In the genomic region with DNA sequence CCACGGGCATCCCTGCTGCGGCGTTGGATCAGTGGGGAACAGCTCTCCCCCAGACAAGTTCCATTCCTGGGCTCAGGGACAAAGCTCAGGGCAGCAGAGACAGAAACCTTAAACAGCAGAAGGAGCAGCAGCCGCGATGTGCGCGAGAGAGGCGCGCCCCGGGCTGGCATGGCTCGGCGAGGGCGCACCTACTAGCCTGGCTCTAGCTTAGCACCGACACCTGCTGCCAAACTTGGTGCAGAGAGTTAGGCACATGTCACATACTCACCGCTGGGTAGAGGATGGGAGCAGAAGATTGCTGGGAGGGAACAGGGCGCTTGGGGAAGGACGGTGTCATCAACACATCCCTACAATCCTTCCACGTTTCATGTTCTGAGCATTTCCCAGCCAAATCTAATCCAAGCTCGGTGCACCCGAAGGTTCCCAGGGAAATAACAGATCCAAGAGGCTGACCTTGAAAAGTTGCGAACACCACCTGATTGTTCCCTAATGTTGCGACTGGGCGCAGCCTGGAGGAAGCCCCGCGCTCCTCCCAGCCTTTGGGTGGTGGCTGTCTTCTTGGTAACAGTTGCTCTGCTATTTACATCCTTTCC, we compare ENCODE assay signal across 8 mouse cellular contexts. TPM values are rescaled to one million over a fixed set of nuclear protein-coding genes. Genes with fewer than 3 reads are reported as not detected.
DNase-seq lines count a peak whose midpoint lies in the region; ATAC-seq and TF ChIP-seq lines count a peak whose summit lies in the region.

No protein-coding gene starts in this region.

- no peaks in the 10 kb centered on the region for H3K36me3 ChIP-seq in hindbrain, embryonic 11.5 days (ENCODE audit: control insufficient read depth, insufficient read depth, low read length)
- no peaks in the 10 kb centered on the region for H3K36me3 ChIP-seq in liver, embryonic 14.5 days (replicated peaks; ENCODE audit: control insufficient read depth, insufficient read depth, low read depth)

- no peak for ATAC-seq in cerebellum, adult (ENCODE audit: insufficient number of reproducible peaks, low FRiP score, low TSS enrichment)
- ATAC-seq in hindbrain, embryonic 11.5 days (ENCODE audit: low FRiP score) = peak; percentile 11; the same call in 1 of the 2 replicates
- no peak for ATAC-seq in liver, embryonic 14.5 days (ENCODE audit: insufficient read depth)

- H3K9ac ChIP-seq in hindbrain, embryonic 11.5 days (ENCODE audit: low read depth, low read length) = peak overlapping the region; percentile 34
- no peak overlapping the region for H3K9ac ChIP-seq in liver, embryonic 14.5 days (replicated peaks)

- no peak overlapping the region for H3K27ac ChIP-seq in hindbrain, embryonic 11.5 days (ENCODE audit: low read depth, low read length)
- H3K27ac ChIP-seq in liver, embryonic 14.5 days = no peak overlapping the region

- no peak for TF ChIP-seq EP300 in liver, embryonic 14.5 days (IDR thresholded peaks at IDR 0.05; ENCODE audit: low read depth)

- no peak for TF ChIP-seq CTCF in liver, embryonic 14.5 days (IDR thresholded peaks at IDR 0.05; ENCODE audit: low read depth)

- H3K4me2 ChIP-seq in hindbrain, embryonic 11.5 days (replicated peaks; ENCODE audit: low read depth, low read length) = peak overlapping the region; percentile 92
- H3K4me2 ChIP-seq in liver, embryonic 14.5 days (ENCODE audit: low read depth) = peak overlapping the region; percentile 44

- DNase-seq in cerebellum, postnatal 14 days = peak; percentile 19 to 24
- DNase-seq in ovary, postnatal 36 days (ENCODE audit: low spot score) = peak; percentile 20
- DNase-seq in ovary, postnatal 14 days (ENCODE audit: low spot score) = no peak
- DNase-seq in hindbrain, embryonic 11.5 days (ENCODE audit: low spot score) = peak; percentile 45
- DNase-seq in liver, embryonic 14.5 days (ENCODE audit: low read depth in 3 of 3, low spot score in 3 of 3) = no peak
- peak; percentile 7 to 11 for DNase-seq in right cerebral cortex, postnatal 36 days (ENCODE audit: low spot score in 2 of 2)
- no peak for DNase-seq in thymus, postnatal 36 days

- peaks cover 5% of the 10 kb centered on the region; the same call in 1 of the 2 replicates for H3K4me1 ChIP-seq in hindbrain, embryonic 11.5 days (replicated peaks; ENCODE audit: control insufficient read depth, insufficient read depth, low read length)
- H3K4me1 ChIP-seq in liver, embryonic 14.5 days (replicated peaks; ENCODE audit: control insufficient read depth in 2 of 2, insufficient read depth in 2 of 2, low read length in 1 of 2) = no peaks in the 10 kb centered on the region

- H3K9me3 ChIP-seq in hindbrain, embryonic 11.5 days (ENCODE audit: control insufficient read depth, low read length) = no peaks in the 10 kb centered on the region
- no peaks in the 10 kb centered on the region for H3K9me3 ChIP-seq in liver, embryonic 14.5 days (ENCODE audit: control insufficient read depth, low read length)

- peak overlapping the region; percentile 58 for H3K4me3 ChIP-seq in hindbrain, embryonic 11.5 days (ENCODE audit: low read depth, low read length)
- no peak overlapping the region; a peak in 1 of 4 replicates for H3K4me3 ChIP-seq in liver, embryonic 14.5 days (ENCODE audit: insufficient read depth in 1 of 2, low read depth in 2 of 2, low read length in 2 of 2)

- peaks cover 14% of the 10 kb centered on the region for H3K27me3 ChIP-seq in hindbrain, embryonic 11.5 days (ENCODE audit: control insufficient read depth, insufficient read depth, low read length)
- peaks cover 26% of the 10 kb centered on the region for H3K27me3 ChIP-seq in liver, embryonic 14.5 days (ENCODE audit: control insufficient read depth, insufficient read depth, low read length)

- under 1% methylated on average over 25 of the region's 25 CpGs for WGBS in hindbrain, embryonic 11.5 days
- 2% methylated on average over 25 of the region's 25 CpGs for WGBS in liver, embryonic 14.5 days (ENCODE audit: insufficient replicate concordance)

RNA-seq across cellular contexts. Expression of a gene that starts 1.5 kb away (rescaled TPM):
- 2.0 and 2.7 TPM in 2 replicates for polyA plus RNA-seq in hindbrain, embryonic 11.5 days (2014; fragmentation: Nextera tagmentation; extraction: Ambion mirVana)
- polyA plus RNA-seq in liver, embryonic 14.5 days (2012; rRNA removed) = 0.02 TPM in 2 replicates
- polyA plus RNA-seq in liver, embryonic 14.5 days (2014; fragmentation: Nextera tagmentation; extraction: Ambion mirVana) = 0.03 and 0.04 TPM in 2 replicates

Comparison
In these comparisons a context has a peak if more than half of its experiments do, and no peak if none do; other contexts are left out.
1. DNase-seq: peak in cerebellum, postnatal 14 days (2 of 2), ovary, postnatal 36 days (single experiment), hindbrain, embryonic 11.5 days (single experiment) and right cerebral cortex, postnatal 36 days (2 of 2); none in ovary, postnatal 14 days (single experiment), liver, embryonic 14.5 days (0 of 3) and thymus, postnatal 36 days (0 of 2).